Mouse (Mus musculus) forebrain, embryonic 16.5 days (tissue): ENCODE measurements around the gene Tm9sf4. TPM values are rescaled to one million over a fixed set of nuclear protein-coding genes. Genes with fewer than 3 reads are reported as not detected.

Experiments
- ATAC-seq: fragments of 200-750 bp; cut with Nextera tagmentation; 2 replicates; pipeline ENCODE4 v1.8.0; 2017; ENCODE audit warnings: mild to moderate bottlenecking, moderate library complexity
- H3K27ac ChIP-seq: fragments of 300-500 bp; sonication (generic); 2 replicates; pipeline ENCODE4 v1.5.1; 2014; ENCODE audit warnings: low read length, control low read depth
- H3K27me3 ChIP-seq: fragments of 300-500 bp; sonication (generic); replicated peaks from 2 replicates; pipeline ENCODE4 v1.6.1; 2014; ENCODE audit warnings: low read length; ENCODE audit not compliant: control insufficient read depth, insufficient read depth
- H3K36me3 ChIP-seq: fragments of 300-500 bp; sonication (generic); 2 replicates; pipeline ENCODE4 v1.6.1; 2014; ENCODE audit not compliant: control insufficient read depth, insufficient read depth
- H3K4me1 ChIP-seq: fragments of 300-500 bp; sonication (generic); replicated peaks from 2 replicates; pipeline ENCODE4 v1.6.1; 2014; ENCODE audit warnings: low read length; ENCODE audit not compliant: control insufficient read depth, insufficient read depth
- H3K4me2 ChIP-seq: fragments of 300-500 bp; sonication (generic); 2 replicates; pipeline ENCODE4 v1.6.1; 2014; ENCODE audit warnings: mild to moderate bottlenecking, low read length, control low read depth
- H3K4me3 ChIP-seq: fragments of 300-500 bp; sonication (generic); replicated peaks from 2 replicates; pipeline ENCODE4 v1.5.1; 2014; ENCODE audit warnings: mild to moderate bottlenecking, low read length, control low read depth
- H3K9ac ChIP-seq: fragments of 300-500 bp; sonication (generic); replicated peaks from 2 replicates; pipeline ENCODE4 v1.6.1; 2014; ENCODE audit warnings: low read depth, low read length, control low read depth
- H3K9me3 ChIP-seq: fragments of 300-500 bp; sonication (generic); 2 replicates; pipeline ENCODE4 v1.6.1; 2016; ENCODE audit warnings: low read length; ENCODE audit not compliant: control insufficient read depth
- WGBS: fragments of 180-500 bp; shearing (Covaris S2); extraction: QIAGEN DNeasy Blood & Tissue Kit; methylation state at CpG from one replicate; pipeline ENCODE4 v1.1.7; 2014; 5-methylcytosine and 5-hydroxymethylcytosine counted together
- polyA plus RNA-seq: library from polyadenylated mRNA; unstranded; fragments of >200 nt; fragmentation: Nextera tagmentation; extraction: Ambion mirVana; gene quantifications from 2 replicates; pipeline ENCODE4 v1.2.1, GENCODE M21; 2015

Tm9sf4 gene
- polyA plus RNA-seq, 1 experiment from 2014 or later = 78.9 TPM

- no peak overlapping the region for H3K4me2 ChIP-seq
- H3K9ac ChIP-seq = no peak overlapping the region
- no peaks in the 10 kb centered on the region for H3K36me3 ChIP-seq
- WGBS = 93% methylated on average over 5 of the region's 5 CpGs
- H3K27me3 ChIP-seq = no peaks in the 10 kb centered on the region
- no peak overlapping the region for H3K4me3 ChIP-seq
- no peak for ATAC-seq
- H3K27ac ChIP-seq = no peak overlapping the region
- H3K4me1 ChIP-seq = peaks cover 7% of the 10 kb centered on the region; the same call in 1 of the 2 replicates
- H3K9me3 ChIP-seq = no peaks in the 10 kb centered on the region
These were observed 10.9 kb downstream of the Tm9sf4 start for GRCm38 (mm10) chr2:153171966-153172365.

DNA sequence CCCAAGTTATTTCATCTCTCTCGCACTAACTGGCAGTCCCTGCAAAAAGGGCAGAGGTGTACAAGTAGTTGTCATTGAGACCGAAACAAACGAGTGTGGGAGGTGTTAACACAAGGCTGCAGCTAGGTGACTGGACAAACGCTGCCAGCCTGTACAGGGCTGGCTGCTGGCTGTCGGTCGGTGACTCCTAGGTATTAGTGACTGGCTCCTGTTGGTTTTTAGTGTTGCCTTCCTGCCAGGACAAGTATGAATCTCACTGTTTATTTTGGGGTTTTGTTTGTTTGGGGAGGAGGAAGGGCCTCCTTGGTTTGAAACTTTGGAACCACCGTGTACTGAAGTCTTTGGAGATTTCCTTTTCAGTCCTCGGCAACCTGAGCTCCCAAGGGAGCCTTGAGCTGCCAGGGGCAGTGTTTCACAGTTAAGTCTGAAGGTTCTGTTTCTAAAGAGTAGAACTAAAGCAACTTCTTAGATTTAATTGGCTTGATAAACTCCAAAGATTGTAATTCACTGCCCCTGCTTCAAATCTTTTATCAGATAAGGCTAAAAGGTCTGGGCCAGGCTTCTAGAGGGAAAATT is 15.0 kb downstream of the Tm9sf4 start:
- ATAC-seq = no peak
- H3K9me3 ChIP-seq = no peaks in the 10 kb centered on the region
- H3K27ac ChIP-seq = no peak overlapping the region
- no peaks in the 10 kb centered on the region for H3K4me1 ChIP-seq
- H3K36me3 ChIP-seq = no peaks in the 10 kb centered on the region
- 83% methylated on average over 8 of the region's 8 CpGs for WGBS
- H3K4me2 ChIP-seq = no peak overlapping the region
- no peaks in the 10 kb centered on the region for H3K27me3 ChIP-seq
- no peak overlapping the region for H3K9ac ChIP-seq
- H3K4me3 ChIP-seq = no peak overlapping the region

GRCm38 (mm10) chr2:153177188-153177587 is 16.1 kb downstream of the Tm9sf4 start:
- ATAC-seq = no peak
- 95% methylated on average over 3 of the region's 3 CpGs for WGBS
- Histone ChIP-seq H3K9ac (no peak overlapping the region), H3K9me3 (no peaks in the 10 kb centered on the region), H3K4me3 (no peak overlapping the region), H3K4me2 (no peak overlapping the region), H3K27ac (no peak overlapping the region), H3K27me3 (no peaks in the 10 kb centered on the region), H3K4me1 (no peaks in the 10 kb centered on the region), H3K36me3 (no peaks in the 10 kb centered on the region)

DNA sequence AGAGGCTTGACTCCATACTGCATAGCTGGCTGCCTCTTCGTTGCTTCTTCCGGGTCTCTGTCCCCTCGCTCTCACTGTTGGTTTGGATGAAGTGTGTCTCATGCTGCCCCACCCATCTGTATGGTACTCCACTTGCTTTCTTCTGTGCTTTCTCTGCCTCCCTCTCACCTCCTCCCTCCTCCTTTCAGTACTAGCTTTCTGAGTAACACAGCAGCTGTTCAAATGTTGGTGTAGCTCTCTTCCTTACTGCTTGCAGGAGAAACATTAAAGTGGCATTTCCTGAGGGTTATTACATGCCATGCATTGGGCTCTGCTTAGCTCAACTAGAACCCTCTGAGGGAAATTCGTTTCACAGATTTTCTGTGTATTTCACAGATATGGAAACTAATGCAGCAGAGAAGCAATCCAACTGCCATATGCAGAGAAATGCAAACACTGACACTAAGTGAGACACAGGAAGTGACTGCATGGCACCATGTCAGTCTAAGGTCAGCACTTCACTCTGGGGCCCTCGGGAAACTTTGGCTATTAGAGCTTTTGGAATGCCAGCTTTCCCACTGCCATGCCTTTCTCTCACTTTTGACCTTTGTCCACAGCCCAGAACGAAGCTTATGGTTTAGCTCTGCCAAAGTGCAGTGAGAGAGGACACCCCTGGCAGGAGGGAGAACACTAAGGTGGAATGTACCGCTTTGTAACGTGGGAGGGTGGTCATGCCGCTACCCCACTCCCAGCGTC is 18.2 kb downstream of the Tm9sf4 start:
- Histone ChIP-seq H3K4me3 (no peak overlapping the region), H3K4me1 (no peaks in the 10 kb centered on the region), H3K27ac (no peak overlapping the region), H3K27me3 (no peaks in the 10 kb centered on the region), H3K4me2 (no peak overlapping the region), H3K36me3 (no peaks in the 10 kb centered on the region), H3K9ac (no peak overlapping the region), H3K9me3 (no peaks in the 10 kb centered on the region)
- no peak for ATAC-seq
- 81% methylated on average over 10 of the region's 10 CpGs for WGBS

DNA sequence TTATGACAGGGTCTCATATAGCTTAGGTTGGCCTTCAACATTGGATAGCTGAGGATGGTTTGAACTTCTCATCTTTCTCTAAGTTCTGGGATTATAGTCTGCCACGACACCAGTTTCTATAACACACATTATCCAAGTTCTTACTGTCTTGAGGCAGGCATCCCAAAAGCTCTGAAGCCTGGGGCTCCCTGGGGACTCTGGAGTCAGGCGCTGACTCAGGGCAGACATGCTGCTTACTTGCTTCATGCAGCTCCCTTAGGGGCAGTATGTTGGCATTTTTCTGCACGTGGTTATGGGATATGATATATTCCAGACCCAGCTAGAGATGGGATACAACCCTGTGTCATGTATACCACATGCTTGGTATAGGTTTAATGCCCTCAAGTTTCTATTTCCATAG is 18.9 kb downstream of the Tm9sf4 start:
- H3K4me2 ChIP-seq = no peak overlapping the region
- no peaks in the 10 kb centered on the region for H3K4me1 ChIP-seq
- H3K4me3 ChIP-seq = no peak overlapping the region
- no peaks in the 10 kb centered on the region for H3K9me3 ChIP-seq
- no peaks in the 10 kb centered on the region for H3K36me3 ChIP-seq
- no peak for ATAC-seq
- no peaks in the 10 kb centered on the region for H3K27me3 ChIP-seq
- WGBS = 88% methylated on average over 3 of the region's 3 CpGs
- no peak overlapping the region for H3K27ac ChIP-seq
- H3K9ac ChIP-seq = no peak overlapping the region

DNA sequence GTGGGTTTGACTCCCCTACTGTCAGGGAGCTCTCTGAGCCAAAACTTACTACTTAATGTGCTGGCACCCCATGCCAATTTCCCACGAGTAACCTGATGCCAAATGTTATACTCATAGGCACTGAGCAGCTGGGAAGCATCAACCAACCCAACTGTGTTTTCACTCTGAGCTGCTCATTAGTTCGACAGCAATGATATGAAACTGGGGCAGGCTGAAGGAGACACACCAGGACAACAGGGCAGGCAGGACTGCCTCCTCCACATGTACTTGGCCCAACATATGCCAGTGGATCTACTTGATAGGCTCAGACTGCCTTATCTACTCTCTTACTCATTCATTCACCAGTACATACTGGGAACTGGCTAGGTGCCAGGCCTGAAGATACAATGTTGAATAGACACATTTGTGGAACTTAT is 25.1 kb downstream of the Tm9sf4 start:
- no peak overlapping the region for H3K9ac ChIP-seq
- H3K4me2 ChIP-seq = no peak overlapping the region
- no peak overlapping the region for H3K4me3 ChIP-seq
- H3K36me3 ChIP-seq = peaks cover 18% of the 10 kb centered on the region
- H3K4me1 ChIP-seq = 0 out of 2 replicates have a peak, but pooled peaks cover 8% of the 10 kb centered on the region
- peak; percentile 88 for ATAC-seq
- no peaks in the 10 kb centered on the region for H3K9me3 ChIP-seq
- WGBS = 54% methylated on average over 2 of the region's 2 CpGs
- no peaks in the 10 kb centered on the region for H3K27me3 ChIP-seq
- no peak overlapping the region for H3K27ac ChIP-seq

DNA sequence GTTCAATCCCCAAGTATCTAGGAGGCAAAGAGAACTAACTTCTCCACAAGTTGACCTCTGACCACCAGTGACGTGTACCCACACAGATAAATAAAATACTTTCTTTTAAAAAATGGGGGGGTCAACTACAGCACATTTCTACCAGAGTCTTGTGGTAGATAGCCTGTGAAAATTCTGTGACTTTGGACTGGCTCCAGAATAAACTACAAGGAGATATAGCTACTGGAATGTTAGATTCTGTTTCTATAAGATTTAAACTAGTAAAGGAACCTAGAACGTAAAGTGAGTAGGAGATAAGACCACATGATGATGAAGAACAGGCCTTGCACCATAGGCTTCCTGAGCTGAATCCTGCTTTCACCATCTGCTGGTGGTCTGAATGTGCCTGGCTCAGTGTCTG is 26.7 kb downstream of the Tm9sf4 start:
- Histone ChIP-seq H3K27ac (no peak overlapping the region), H3K9ac (no peak overlapping the region), H3K36me3 (peaks cover 28% of the 10 kb centered on the region), H3K9me3 (no peaks in the 10 kb centered on the region), H3K4me3 (no peak overlapping the region), H3K4me1 (0 out of 2 replicates have a peak, but pooled peaks cover 8% of the 10 kb centered on the region), H3K4me2 (no peak overlapping the region), H3K27me3 (no peaks in the 10 kb centered on the region)
- no peak for ATAC-seq
- 90% methylated on average over 2 of the region's 2 CpGs for WGBS

- Histone ChIP-seq H3K36me3 (peaks cover 43% of the 10 kb centered on the region), H3K27me3 (no peaks in the 10 kb centered on the region), H3K4me3 (no peak overlapping the region), H3K27ac (no peak overlapping the region), H3K9me3 (no peaks in the 10 kb centered on the region), H3K4me2 (no peak overlapping the region), H3K4me1 (0 out of 2 replicates have a peak, but pooled peaks cover 5% of the 10 kb centered on the region), H3K9ac (no peak overlapping the region)
- no peak for ATAC-seq
- WGBS = 89% methylated on average over 2 of the region's 2 CpGs
These were observed 30.1 kb downstream of the Tm9sf4 start for GRCm38 (mm10) chr2:153191242-153191641.

DNA sequence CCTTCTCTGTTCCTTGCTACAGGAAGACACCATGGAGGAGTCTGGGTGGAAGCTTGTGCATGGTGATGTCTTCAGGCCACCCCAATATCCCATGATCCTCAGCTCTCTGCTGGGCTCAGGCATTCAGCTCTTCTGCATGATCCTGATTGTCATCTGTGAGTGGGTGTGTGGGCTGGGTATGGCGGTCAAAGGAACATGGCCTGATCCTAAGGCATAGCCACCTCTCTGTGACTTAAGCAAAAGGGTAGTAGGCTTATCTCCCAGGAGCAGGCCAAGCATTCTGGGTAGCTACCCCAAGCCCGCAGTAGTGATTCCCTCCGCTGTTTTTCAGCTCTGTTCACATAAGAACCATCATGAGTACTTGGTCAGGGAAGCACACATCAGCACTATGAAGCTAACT is 33.2 kb downstream of the Tm9sf4 start:
- H3K27ac ChIP-seq = no peak overlapping the region
- peaks cover 43% of the 10 kb centered on the region for H3K36me3 ChIP-seq
- no peak overlapping the region for H3K4me3 ChIP-seq
- no peaks in the 10 kb centered on the region for H3K4me1 ChIP-seq
- ATAC-seq = no peak
- 98% methylated on average over 3 of the region's 3 CpGs for WGBS
- H3K9ac ChIP-seq = no peak overlapping the region
- no peaks in the 10 kb centered on the region for H3K27me3 ChIP-seq
- no peaks in the 10 kb centered on the region for H3K9me3 ChIP-seq
- H3K4me2 ChIP-seq = no peak overlapping the region
